In the genomic region with DNA sequence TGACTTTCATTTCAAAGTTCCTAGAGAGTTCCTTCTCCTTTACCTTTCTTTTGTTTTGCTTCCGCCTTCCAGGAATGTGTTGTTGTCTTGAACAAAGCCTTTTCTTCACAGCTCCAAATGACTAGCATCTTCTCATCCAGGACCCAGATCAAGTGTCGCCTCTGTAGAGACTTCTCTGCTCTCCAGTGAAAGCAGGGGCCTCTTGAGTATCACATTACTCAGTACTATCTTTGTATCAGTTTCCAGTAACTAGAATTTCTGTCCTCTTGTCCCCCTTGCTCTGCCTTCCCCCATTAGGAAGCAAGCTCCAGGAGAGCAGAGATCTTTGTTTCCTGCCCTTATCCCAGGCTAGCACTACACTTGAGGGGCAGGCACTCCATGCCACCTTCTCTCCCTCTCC, we compare ENCODE assay signal across 29 mouse cellular contexts. TPM values are rescaled to one million over a fixed set of nuclear protein-coding genes. Genes with fewer than 3 reads are reported as not detected.
DNase-seq lines count a peak whose midpoint lies in the region; ATAC-seq and TF ChIP-seq lines count a peak whose summit lies in the region.
"Had no signal": no experiment of that assay in that cellular context is flagged by ENCODE, and none has a peak within 500 bp of the region (broad histone marks: within the 10 kb centered on the region; RNA-seq: fewer than 3 reads in every experiment).

No protein-coding gene starts in this region.

- no peak overlapping the region for H3K4me3 ChIP-seq in kidney, embryonic 15.5 days (replicated peaks)
- no peak overlapping the region for H3K4me3 ChIP-seq in kidney, adult 2 months (ENCODE audit: insufficient read depth, low read depth, low read length)
- no peak overlapping the region for H3K4me3 ChIP-seq in embryonic facial prominence, embryonic 11.5 days (ENCODE audit: low read depth, low read length)
- H3K4me3 ChIP-seq in liver, embryonic 11.5 days (ENCODE audit: low read depth, low read length), result no peak overlapping the region
- H3K4me3 ChIP-seq: embryonic facial prominence, embryonic 15.5 days; heart, embryonic 12.5 days; heart, embryonic 15.5 days; hindbrain, embryonic 10.5 days; hindbrain, embryonic 13.5 days; intestine, embryonic 15.5 days had no signal

- peak; percentile 12 for DNase-seq in embryo, embryonic 10 days (ENCODE audit: low spot score)
- DNase-seq in embryo, embryonic 10.5 days (ENCODE audit: low spot score), result no peak
- DNase-seq in kidney, adult 2 months, result no peak
- peak; percentile 39 for DNase-seq in ES-CJ7 (ENCODE audit: low read depth, low spot score)
- DNase-seq in embryonic facial prominence, embryonic 11.5 days (ENCODE audit: low spot score), result peak; percentile 24
- no peak for DNase-seq in liver, embryonic 11.5 days (ENCODE audit: low spot score)
- no peak for DNase-seq in gastrocnemius, adult 18-20 months (ENCODE audit: low spot score)
- DNase-seq: adrenal gland, adult 2 months; adrenal gland, postnatal 14 days; cerebellum, adult 11 months; cerebellum, adult 2 months; cerebellum, adult 9-11 months; cerebellum, postnatal 25 days; forebrain, postnatal 0 days; gastrocnemius, postnatal 10 days; gastrocnemius, postnatal 36 days; heart, postnatal 10 days; heart, postnatal 36 days had no signal

- no peaks in the 10 kb centered on the region for H3K27me3 ChIP-seq in kidney, embryonic 15.5 days
- H3K27me3 ChIP-seq in kidney, adult 2 months (replicated peaks; ENCODE audit: control insufficient read depth, insufficient read depth, low read length), result no peaks in the 10 kb centered on the region
- no peaks in the 10 kb centered on the region for H3K27me3 ChIP-seq in embryonic facial prominence, embryonic 11.5 days (ENCODE audit: control insufficient read depth, insufficient read depth, low read length)
- H3K27me3 ChIP-seq in liver, embryonic 11.5 days (replicated peaks; ENCODE audit: control insufficient read depth, insufficient read depth, low read length), result no peaks in the 10 kb centered on the region
- H3K27me3 ChIP-seq: embryonic facial prominence, embryonic 15.5 days; heart, embryonic 12.5 days; heart, embryonic 15.5 days; hindbrain, embryonic 13.5 days; intestine, embryonic 15.5 days; Patski had no signal

- H3K4me1 ChIP-seq in kidney, embryonic 15.5 days, result peaks cover 5% of the 10 kb centered on the region; the same call in 1 of the 2 replicates
- H3K4me1 ChIP-seq in kidney, adult 2 months (ENCODE audit: control insufficient read depth, insufficient read depth, low read length), result no peaks in the 10 kb centered on the region
- no peaks in the 10 kb centered on the region for H3K4me1 ChIP-seq in embryonic facial prominence, embryonic 11.5 days (ENCODE audit: control insufficient read depth, insufficient read depth, low read length)
- H3K4me1 ChIP-seq in liver, embryonic 11.5 days (replicated peaks; ENCODE audit: control insufficient read depth, insufficient read depth, low read length), result no peaks in the 10 kb centered on the region
- H3K4me1 ChIP-seq: hindbrain, embryonic 13.5 days; intestine, embryonic 15.5 days had no signal

- no peak overlapping the region for H3K9ac ChIP-seq in kidney, embryonic 15.5 days
- no peak overlapping the region for H3K9ac ChIP-seq in embryonic facial prominence, embryonic 11.5 days (replicated peaks; ENCODE audit: low read length)
- H3K9ac ChIP-seq in liver, embryonic 11.5 days (ENCODE audit: low read depth, low read length), result no peak overlapping the region
- H3K9ac ChIP-seq: embryonic facial prominence, embryonic 15.5 days; forebrain, postnatal 0 days; heart, embryonic 12.5 days; heart, embryonic 15.5 days; hindbrain, embryonic 13.5 days; intestine, embryonic 15.5 days had no signal

- H3K27ac ChIP-seq in kidney, embryonic 15.5 days, result no peak overlapping the region
- no peak overlapping the region for H3K27ac ChIP-seq in kidney, adult 2 months (ENCODE audit: insufficient read depth, low read depth, low read length)
- H3K27ac ChIP-seq in embryonic facial prominence, embryonic 11.5 days (replicated peaks; ENCODE audit: low read depth, low read length), result no peak overlapping the region
- no peak overlapping the region for H3K27ac ChIP-seq in liver, embryonic 11.5 days (ENCODE audit: low read depth, low read length)
- H3K27ac ChIP-seq: embryonic facial prominence, embryonic 15.5 days; hindbrain, embryonic 10.5 days; hindbrain, embryonic 13.5 days; intestine, embryonic 15.5 days had no signal

- no peak overlapping the region for H3K4me2 ChIP-seq in kidney, embryonic 15.5 days
- no peak overlapping the region for H3K4me2 ChIP-seq in embryonic facial prominence, embryonic 11.5 days (ENCODE audit: low read depth, low read length)
- no peak overlapping the region for H3K4me2 ChIP-seq in liver, embryonic 11.5 days
- H3K4me2 ChIP-seq: embryonic facial prominence, embryonic 15.5 days; heart, embryonic 12.5 days; heart, embryonic 15.5 days; hindbrain, embryonic 13.5 days; intestine, embryonic 15.5 days had no signal

- TF ChIP-seq CTCF in kidney, adult 2 months (conservative IDR thresholded peaks at IDR 0.05; ENCODE audit: insufficient read depth, insufficient read length, low read depth, low read length), result no peak

- no peaks in the 10 kb centered on the region for H3K36me3 ChIP-seq in kidney, embryonic 15.5 days
- no peaks in the 10 kb centered on the region for H3K36me3 ChIP-seq in kidney, adult 2 months (ENCODE audit: control insufficient read depth, insufficient read depth, low read length)
- no peaks in the 10 kb centered on the region for H3K36me3 ChIP-seq in embryonic facial prominence, embryonic 11.5 days (replicated peaks; ENCODE audit: control insufficient read depth, insufficient read depth, low read depth, low read length)
- H3K36me3 ChIP-seq in liver, embryonic 11.5 days (ENCODE audit: control insufficient read depth, insufficient read depth, low read length), result no peaks in the 10 kb centered on the region
- H3K36me3 ChIP-seq: embryonic facial prominence, embryonic 15.5 days; G1E; heart, embryonic 12.5 days; heart, embryonic 15.5 days; hindbrain, embryonic 10.5 days; hindbrain, embryonic 13.5 days; intestine, embryonic 15.5 days had no signal

- 30% methylated on average over 2 of the region's 2 CpGs for WGBS in kidney, embryonic 15.5 days
- 72% methylated on average over 2 of the region's 2 CpGs for WGBS in kidney, adult 2 months
- whole genome bisulfite sequencing in embryonic facial prominence, embryonic 11.5 days, result 29% methylated on average over 2 of the region's 2 CpGs
- 44% methylated on average over 2 of the region's 2 CpGs for WGBS in liver, embryonic 11.5 days

- H3K9me3 ChIP-seq in kidney, embryonic 15.5 days (replicated peaks), result no peaks in the 10 kb centered on the region
- H3K9me3 ChIP-seq in embryonic facial prominence, embryonic 11.5 days (replicated peaks; ENCODE audit: control insufficient read depth, low read length), result no peaks in the 10 kb centered on the region
- H3K9me3 ChIP-seq in liver, embryonic 11.5 days (ENCODE audit: control insufficient read depth, low read length), result no peaks in the 10 kb centered on the region
- H3K9me3 ChIP-seq: embryonic facial prominence, embryonic 15.5 days; heart, embryonic 12.5 days; heart, embryonic 15.5 days; hindbrain, embryonic 10.5 days; hindbrain, embryonic 13.5 days; intestine, embryonic 15.5 days had no signal

- peak; percentile 70 for ATAC-seq in kidney, embryonic 15.5 days (replicated peaks; ENCODE audit: low FRiP score)
- no peak for ATAC-seq in embryonic facial prominence, embryonic 11.5 days (replicated peaks; ENCODE audit: insufficient number of reproducible peaks, low FRiP score, low TSS enrichment, low read depth)
- no peak for ATAC-seq in liver, embryonic 11.5 days (replicated peaks; ENCODE audit: low FRiP score)
- ATAC-seq: forebrain, embryonic 14.5 days; forebrain, postnatal 0 days; hindbrain, embryonic 16.5 days; intestine, embryonic 15.5 days; Patski had no signal

- no peak for TF ChIP-seq POLR2A in kidney, adult 2 months (IDR thresholded peaks at IDR 0.05; ENCODE audit: low read depth, low read length)

RNA-seq across cellular contexts. Expression of gene Mpdz, which starts 9.6 kb away (rescaled TPM):
- 30.3 and 31.2 TPM in 2 replicates for polyA plus RNA-seq in kidney, embryonic 15.5 days (2015; fragmentation: Nextera tagmentation; extraction: Ambion mirVana)
- polyA plus RNA-seq in kidney, adult 2 months (2012; rRNA removed), result 9.9 and 11.4 TPM in 2 replicates
- polyA plus RNA-seq in embryonic facial prominence, embryonic 11.5 days (2014; fragmentation: Nextera tagmentation; extraction: Ambion mirVana), result 36.8 and 38.1 TPM in 2 replicates
- 13.3 and 14.7 TPM in 2 replicates for polyA plus RNA-seq in liver, embryonic 11.5 days (2014; fragmentation: Nextera tagmentation; extraction: Ambion mirVana)
- 10 to 100 TPM; 60.0 to 64.4 TPM for total RNA-seq in gastrocnemius, adult 18-20 months (2021)
- polyA plus RNA-seq: G1E had no signal

Comparison
In these comparisons a context has a peak if more than half of its experiments do, and no peak if none do; other contexts are left out.
1. DNase-seq: peak in embryo, embryonic 10 days (single experiment), ES-CJ7 (single experiment) and embryonic facial prominence, embryonic 11.5 days (single experiment); none in embryo, embryonic 10.5 days (single experiment), kidney, adult 2 months (single experiment), liver, embryonic 11.5 days (single experiment) and gastrocnemius, adult 18-20 months (single experiment).